22 mouse cellular contexts compared by ENCODE assay signal in the genomic region with DNA sequence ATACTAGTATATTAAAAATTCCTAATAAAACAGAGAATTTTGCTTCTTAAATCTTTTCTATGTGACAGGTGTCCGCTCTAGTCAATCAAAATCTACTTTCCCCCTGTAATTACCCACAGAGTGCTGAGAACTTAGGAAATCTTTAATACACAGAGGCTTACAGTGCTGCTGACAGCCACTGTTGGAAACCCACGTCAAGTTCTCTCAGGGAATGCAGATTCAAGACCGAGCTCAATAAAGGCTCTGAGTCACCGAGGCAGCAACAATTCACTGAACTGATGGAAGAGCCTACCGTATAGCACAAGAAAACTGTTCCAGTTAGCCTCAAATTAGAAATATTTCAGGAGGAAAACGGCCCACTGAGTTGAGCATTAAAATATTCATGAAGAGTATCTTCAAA. TPM values are rescaled to one million over a fixed set of nuclear protein-coding genes. Genes with fewer than 3 reads are reported as not detected.
A peak's percentile ranks its signal among the peaks of the same experiment; 100 is the strongest.
DNase-seq lines count a peak whose midpoint lies in the region; ATAC-seq and TF ChIP-seq lines count a peak whose summit lies in the region.
"Had no signal": no experiment of that assay in that cellular context is flagged by ENCODE, and none has a peak within 500 bp of the region (broad histone marks: within the 10 kb centered on the region; RNA-seq: fewer than 3 reads in every experiment).

No protein-coding gene starts in this region.

- no peak overlapping the region for H3K9ac ChIP-seq in forebrain, embryonic 13.5 days
- H3K9ac ChIP-seq in forebrain, embryonic 11.5 days (ENCODE audit: low read length), result no peak overlapping the region
- H3K9ac ChIP-seq in midbrain, embryonic 13.5 days (replicated peaks), result no peak overlapping the region
- H3K9ac ChIP-seq in forebrain, postnatal 0 days, result no peak overlapping the region
- H3K9ac ChIP-seq: heart, embryonic 15.5 days; kidney, embryonic 15.5 days; limb, embryonic 15.5 days; liver, embryonic 13.5 days; neural tube, embryonic 15.5 days had no signal

- H3K4me2 ChIP-seq in forebrain, embryonic 13.5 days, result no peak overlapping the region
- no peak overlapping the region for H3K4me2 ChIP-seq in forebrain, embryonic 11.5 days (ENCODE audit: low read depth, low read length, severe bottlenecking)
- H3K4me2 ChIP-seq in midbrain, embryonic 13.5 days (replicated peaks), result no peak overlapping the region
- H3K4me2 ChIP-seq in forebrain, postnatal 0 days (ENCODE audit: low read depth), result no peak overlapping the region
- H3K4me2 ChIP-seq: heart, embryonic 15.5 days; limb, embryonic 15.5 days; liver, embryonic 13.5 days; neural tube, embryonic 15.5 days had no signal

- 0 out of 2 replicates have a peak, but pooled peaks cover 11% of the 10 kb centered on the region for H3K36me3 ChIP-seq in forebrain, embryonic 13.5 days (ENCODE audit: poor library complexity, severe bottlenecking)
- H3K36me3 ChIP-seq in forebrain, embryonic 11.5 days (ENCODE audit: control insufficient read depth, insufficient read depth, low read length), result no peaks in the 10 kb centered on the region
- peaks cover 4% of the 10 kb centered on the region for H3K36me3 ChIP-seq in midbrain, embryonic 13.5 days
- H3K36me3 ChIP-seq in midbrain, embryonic 10.5 days, result peaks cover 6% of the 10 kb centered on the region; the same call in 1 of the 2 replicates
- no peaks in the 10 kb centered on the region for H3K36me3 ChIP-seq in forebrain, postnatal 0 days (ENCODE audit: insufficient read depth)
- H3K36me3 ChIP-seq: heart, embryonic 15.5 days; kidney, embryonic 15.5 days; limb, embryonic 10.5 days; limb, embryonic 15.5 days had no signal

- DNase-seq in forebrain, embryonic 11.5 days (ENCODE audit: low spot score), result no peak
- no peak for DNase-seq in midbrain, embryonic 10.5 days (ENCODE audit: low spot score)
- DNase-seq in brain, adult 2 months (ENCODE audit: low read depth, low spot score), result peak; percentile 83
- peak; percentile 44 for DNase-seq in forebrain, postnatal 0 days
- DNase-seq in urinary bladder, adult 2 months (ENCODE audit: low spot score), result no peak
- DNase-seq: adrenal gland, postnatal 14 days; gastrocnemius, postnatal 10 days; kidney, adult 18-20 months; kidney, postnatal 25 days; liver, embryonic 13.5 days; lung, adult 18-20 months; retina, postnatal 1 day; spleen, adult 18-20 months; thymus, postnatal 14 days had no signal

- TF ChIP-seq CTCF in forebrain, postnatal 0 days (IDR thresholded peaks at IDR 0.05; ENCODE audit: low read depth), result no peak

- H3K27me3 ChIP-seq in forebrain, embryonic 13.5 days, result no peaks in the 10 kb centered on the region
- H3K27me3 ChIP-seq in forebrain, embryonic 11.5 days (ENCODE audit: control insufficient read depth, insufficient read depth, low read length), result no peaks in the 10 kb centered on the region
- no peaks in the 10 kb centered on the region for H3K27me3 ChIP-seq in midbrain, embryonic 13.5 days
- no peaks in the 10 kb centered on the region for H3K27me3 ChIP-seq in midbrain, embryonic 10.5 days (ENCODE audit: low read depth, poor library complexity, severe bottlenecking)
- H3K27me3 ChIP-seq in forebrain, postnatal 0 days (ENCODE audit: insufficient read depth, low read length), result no peaks in the 10 kb centered on the region
- H3K27me3 ChIP-seq: heart, embryonic 15.5 days; kidney, embryonic 15.5 days; limb, embryonic 15.5 days; liver, embryonic 13.5 days; neural tube, embryonic 15.5 days had no signal

- H3K4me3 ChIP-seq in forebrain, embryonic 13.5 days, result no peak overlapping the region
- no peak overlapping the region for H3K4me3 ChIP-seq in forebrain, embryonic 11.5 days (ENCODE audit: low read depth, low read length)
- no peak overlapping the region for H3K4me3 ChIP-seq in midbrain, embryonic 13.5 days (replicated peaks)
- H3K4me3 ChIP-seq in midbrain, embryonic 10.5 days, result no peak overlapping the region
- H3K4me3 ChIP-seq in forebrain, postnatal 0 days (ENCODE audit: low read depth, low read length), result no peak overlapping the region
- H3K4me3 ChIP-seq: heart, embryonic 15.5 days; kidney, embryonic 15.5 days; limb, embryonic 10.5 days; limb, embryonic 15.5 days; liver, embryonic 13.5 days; neural tube, embryonic 15.5 days had no signal

- H3K4me1 ChIP-seq in forebrain, embryonic 13.5 days, result peaks cover 21% of the 10 kb centered on the region
- H3K4me1 ChIP-seq in forebrain, embryonic 11.5 days (replicated peaks; ENCODE audit: control insufficient read depth, insufficient read depth, low read length), result no peaks in the 10 kb centered on the region
- peaks cover 7% of the 10 kb centered on the region; the same call in 1 of the 2 replicates for H3K4me1 ChIP-seq in midbrain, embryonic 13.5 days (replicated peaks)
- H3K4me1 ChIP-seq in midbrain, embryonic 10.5 days, result no peaks in the 10 kb centered on the region; the same call in 1 of the 2 replicates
- H3K4me1 ChIP-seq in forebrain, postnatal 0 days (ENCODE audit: insufficient read depth), result peaks cover 21% of the 10 kb centered on the region
- H3K4me1 ChIP-seq: heart, embryonic 15.5 days had no signal

- H3K9me3 ChIP-seq in forebrain, embryonic 13.5 days (replicated peaks), result no peaks in the 10 kb centered on the region
- no peaks in the 10 kb centered on the region for H3K9me3 ChIP-seq in forebrain, embryonic 11.5 days (ENCODE audit: control insufficient read depth, low read length)
- no peaks in the 10 kb centered on the region for H3K9me3 ChIP-seq in midbrain, embryonic 13.5 days
- H3K9me3 ChIP-seq in midbrain, embryonic 10.5 days (replicated peaks), result no peaks in the 10 kb centered on the region
- H3K9me3 ChIP-seq in forebrain, postnatal 0 days (ENCODE audit: low read length), result no peaks in the 10 kb centered on the region
- H3K9me3 ChIP-seq: heart, embryonic 15.5 days; kidney, embryonic 15.5 days; limb, embryonic 10.5 days; limb, embryonic 15.5 days; liver, embryonic 13.5 days; neural tube, embryonic 15.5 days had no signal

- peak overlapping the region; percentile 31; the same call in 1 of the 2 replicates for H3K27ac ChIP-seq in forebrain, embryonic 13.5 days
- H3K27ac ChIP-seq in forebrain, embryonic 11.5 days (ENCODE audit: low read depth, low read length), result no peak overlapping the region
- H3K27ac ChIP-seq in midbrain, embryonic 13.5 days, result no peak overlapping the region
- H3K27ac ChIP-seq in midbrain, embryonic 10.5 days (replicated peaks), result no peak overlapping the region
- H3K27ac ChIP-seq in forebrain, postnatal 0 days (ENCODE audit: low read depth, low read length), result peak overlapping the region; percentile 59; the same call in 1 of the 2 replicates
- H3K27ac ChIP-seq: heart, embryonic 15.5 days; kidney, embryonic 15.5 days; limb, embryonic 10.5 days; limb, embryonic 15.5 days; liver, embryonic 13.5 days had no signal

- ATAC-seq in forebrain, embryonic 13.5 days, result peak; percentile 72
- no peak for ATAC-seq in forebrain, embryonic 11.5 days (replicated peaks; ENCODE audit: low FRiP score)
- ATAC-seq in midbrain, embryonic 13.5 days, result 0 out of 2 replicates have a peak, but pooled peaks have one; percentile 21
- peak; percentile 77; the same call in 1 of the 2 replicates for ATAC-seq in forebrain, postnatal 0 days
- ATAC-seq: lung, postnatal 0 days had no signal

- 43% methylated on average over 6 of the region's 6 CpGs for WGBS in forebrain, embryonic 13.5 days
- WGBS in forebrain, embryonic 11.5 days, result 71% methylated on average over 6 of the region's 6 CpGs
- WGBS in midbrain, embryonic 13.5 days, result 69% methylated on average over 6 of the region's 6 CpGs
- 82% methylated on average over 6 of the region's 6 CpGs for WGBS in midbrain, embryonic 10.5 days
- 23% methylated on average over 6 of the region's 6 CpGs for WGBS in forebrain, postnatal 0 days

RNA-seq across cellular contexts. Expression of gene Hbp1, which starts 33.4 kb away (rescaled TPM):
- polyA plus RNA-seq in forebrain, embryonic 13.5 days (2015; fragmentation: Nextera tagmentation; extraction: Ambion mirVana), result 85.8 and 86.8 TPM in 2 replicates
- polyA plus RNA-seq in forebrain, embryonic 11.5 days (2014; fragmentation: Nextera tagmentation; extraction: Ambion mirVana), result 80.8 and 87.1 TPM in 2 replicates
- polyA plus RNA-seq in midbrain, embryonic 13.5 days (2015; fragmentation: Nextera tagmentation; extraction: Ambion mirVana), result 70.4 and 78.0 TPM in 2 replicates
- polyA plus RNA-seq in midbrain, embryonic 10.5 days (2016; fragmentation: Nextera tagmentation; extraction: Ambion mirVana), result 78.2 and 88.1 TPM in 2 replicates
- total RNA-seq in forebrain, postnatal 0 days (2014; rRNA removed), result 46.5 and 48.4 TPM in 2 replicates
- 33.0 and 38.5 TPM in 2 replicates for polyA plus RNA-seq in forebrain, postnatal 0 days (2015; fragmentation: Nextera tagmentation; extraction: Ambion mirVana)
- polyA plus RNA-seq in urinary bladder, adult 2 months (2012; rRNA removed), result 92.7 and 104 TPM in 2 replicates

Comparison
In these comparisons a context has a peak if more than half of its experiments do, and no peak if none do; other contexts are left out.
1. H3K27ac ChIP-seq: peak in forebrain, embryonic 13.5 days (single experiment) and forebrain, postnatal 0 days (single experiment); none in forebrain, embryonic 11.5 days (single experiment), midbrain, embryonic 13.5 days (single experiment) and midbrain, embryonic 10.5 days (single experiment).
2. DNase-seq: peak in brain, adult 2 months (single experiment) and forebrain, postnatal 0 days (single experiment); none in forebrain, embryonic 11.5 days (single experiment), midbrain, embryonic 10.5 days (single experiment) and urinary bladder, adult 2 months (single experiment).